Mouse (Mus musculus): Measurements from ENCODE around the gene Dock1.

DNA sequence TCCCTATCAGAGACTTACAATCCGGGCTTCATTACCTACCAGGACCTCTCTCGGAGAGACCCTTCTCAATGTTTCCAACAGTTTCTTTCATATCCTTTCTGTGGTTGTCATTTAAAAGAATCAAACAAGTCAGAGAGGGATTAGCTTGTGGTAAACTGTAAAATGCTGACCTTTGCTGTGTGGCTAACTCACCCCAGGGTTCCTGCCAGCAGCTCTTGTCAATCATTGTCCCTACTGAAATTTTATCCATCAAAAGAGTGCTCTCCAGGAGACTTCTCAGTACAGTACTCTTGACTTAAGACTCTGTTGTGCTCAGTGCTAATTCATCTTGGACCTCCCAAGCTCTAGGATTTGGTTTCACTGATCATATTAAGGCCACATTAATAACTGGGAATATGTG, 231.5 kb downstream of the Dock1 start:
- TF ChIP-seq POLR2A (IDR thresholded peaks at IDR 0.05; ENCODE audit: insufficient read depth, low read length), result no peak
- no peak for TF ChIP-seq CTCF (IDR thresholded peaks at IDR 0.05; ENCODE audit: low read depth, low read length)
